Mouse (Mus musculus) C2C12 (cell line): ENCODE measurements around the gene Zfp61.

Experiments
- CTCF ChIP-seq: IDR thresholded peaks from one replicate; pipeline ENCODE4 v1.5.1; 2011; ENCODE audit not compliant: control insufficient read depth, insufficient read depth, insufficient read length
- MAX ChIP-seq: IDR thresholded peaks from one replicate; pipeline ENCODE4 v1.6.1; 2011; ENCODE audit warnings: mild to moderate bottlenecking, control low read depth

- TF ChIP-seq CTCF (no peak), MAX (no peak)
Measured at GRCm38 (mm10) chr7:24327281-24327975, 26.4 kb upstream of the Zfp61 start.
